Mouse (Mus musculus): ENCODE measurements at regions not wholly inside any gene's neighbourhood (a gene's known extent, or its start where the extent isn't known, plus 50 kb on each side); places are given as distances from the start of the nearest gene placed in this dataset.

GRCm38 (mm10) chr8:89905588-89905987 is 442.6 kb downstream of the Tox3 start:
- Histone ChIP-seq H3K36me3 (no peaks in the 10 kb centered on the region), H3K27me3 (no peaks in the 10 kb centered on the region), H3K9me3 (no peaks in the 10 kb centered on the region), H3K27ac (no peak overlapping the region), H3K4me2 (no peak overlapping the region), H3K4me1 (no peaks in the 10 kb centered on the region), H3K4me3 (no peak overlapping the region), H3K9ac (no peak overlapping the region)
- 66% methylated on average over 3 of the region's 3 CpGs for WGBS
- no peak for ATAC-seq (ENCODE audit: insufficient number of reproducible peaks, insufficient read depth, low FRiP score, low TSS enrichment, low read depth)

DNA sequence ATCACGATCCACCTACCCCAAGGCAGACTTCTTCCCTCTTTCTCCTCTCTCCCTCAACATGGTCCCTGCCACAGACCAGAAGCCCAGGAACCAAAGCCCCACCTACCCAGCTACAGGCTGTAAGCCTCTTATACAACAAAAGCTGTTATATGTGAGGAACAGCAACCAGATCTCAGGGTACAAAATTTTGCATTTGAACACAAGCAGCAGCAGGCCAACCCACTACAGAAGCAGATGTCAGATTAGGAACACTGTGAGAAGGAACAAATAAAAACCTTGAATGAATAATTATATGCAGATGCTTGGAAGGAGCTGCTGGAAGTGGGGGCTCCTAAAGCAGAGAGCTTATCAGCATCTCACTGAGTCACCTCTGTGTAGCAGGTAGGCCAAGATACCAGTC is 444.8 kb downstream of the Tox3 start:
- Histone ChIP-seq H3K36me3 (no peaks in the 10 kb centered on the region), H3K9ac (no peak overlapping the region), H3K27me3 (no peaks in the 10 kb centered on the region), H3K4me3 (no peak overlapping the region), H3K4me1 (no peaks in the 10 kb centered on the region), H3K4me2 (no peak overlapping the region), H3K27ac (no peak overlapping the region), H3K9me3 (no peaks in the 10 kb centered on the region)
- WGBS = 71% methylated on average over 1 of the region's 1 CpGs
- no peak for ATAC-seq (ENCODE audit: insufficient number of reproducible peaks, insufficient read depth, low FRiP score, low TSS enrichment, low read depth)

- Histone ChIP-seq H3K4me3 (no peak overlapping the region), H3K4me1 (no peaks in the 10 kb centered on the region; the same call in 1 of the 2 replicates), H3K9ac (no peak overlapping the region), H3K27ac (no peak overlapping the region), H3K4me2 (no peak overlapping the region), H3K36me3 (no peaks in the 10 kb centered on the region), H3K27me3 (no peaks in the 10 kb centered on the region), H3K9me3 (no peaks in the 10 kb centered on the region)
- ATAC-seq (ENCODE audit: insufficient number of reproducible peaks, insufficient read depth, low FRiP score, low TSS enrichment, low read depth) = no peak
- 69% methylated on average over 5 of the region's 5 CpGs for WGBS
Measured at GRCm38 (mm10) chr8:89872768-89873167, 475.4 kb downstream of the Tox3 start.

DNA sequence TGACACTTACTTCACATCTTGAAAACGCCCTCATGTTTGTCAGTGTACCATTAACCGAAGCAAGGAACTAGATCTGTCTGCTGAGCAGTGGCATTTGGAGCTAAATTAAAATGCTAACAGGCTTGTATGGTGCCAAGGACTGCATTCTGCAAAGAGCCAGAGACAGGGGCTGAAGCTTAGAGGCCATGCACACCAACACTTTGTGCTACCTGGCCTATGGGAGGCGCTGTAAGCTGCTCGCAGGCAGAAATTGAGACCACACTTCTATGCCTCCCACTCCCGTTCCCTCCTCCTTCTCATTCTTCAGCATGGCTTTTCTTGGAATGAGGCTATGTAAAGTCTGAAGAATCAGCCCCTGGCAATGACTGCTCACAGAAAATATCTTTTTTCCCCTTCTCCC is 476.2 kb downstream of the Tox3 start:
- H3K27ac ChIP-seq = no peak overlapping the region
- no peak overlapping the region for H3K9ac ChIP-seq
- no peak overlapping the region for H3K4me3 ChIP-seq
- no peak overlapping the region for H3K4me2 ChIP-seq
- H3K27me3 ChIP-seq = no peaks in the 10 kb centered on the region
- H3K36me3 ChIP-seq = no peaks in the 10 kb centered on the region
- H3K9me3 ChIP-seq = no peaks in the 10 kb centered on the region
- no peak for ATAC-seq (ENCODE audit: insufficient number of reproducible peaks, insufficient read depth, low FRiP score, low TSS enrichment, low read depth)
- no peaks in the 10 kb centered on the region; the same call in 1 of the 2 replicates for H3K4me1 ChIP-seq
- 76% methylated on average over 5 of the region's 5 CpGs for WGBS

DNA sequence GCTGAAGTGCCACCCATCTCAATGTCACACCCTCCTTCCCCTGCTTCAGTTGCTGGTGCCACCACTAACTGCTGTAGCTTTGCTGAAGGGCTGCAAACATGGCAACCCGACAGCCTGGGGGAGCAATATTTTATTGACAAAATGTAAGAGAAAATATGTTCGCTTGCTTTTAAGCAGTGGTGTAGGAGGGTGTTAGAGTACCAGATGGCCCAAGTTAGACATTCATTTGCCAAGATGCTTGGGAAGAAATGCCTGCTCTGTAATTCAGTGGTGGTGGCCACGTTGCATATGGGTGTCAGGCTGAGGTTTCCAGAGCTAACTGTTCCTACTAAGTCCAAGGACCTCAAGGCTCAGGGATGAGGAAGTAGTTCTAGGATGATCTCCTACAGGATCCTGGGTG is 488.3 kb downstream of the Tox3 start:
- WGBS = 90% methylated on average over 3 of the region's 3 CpGs
- no peak for ATAC-seq (ENCODE audit: insufficient number of reproducible peaks, insufficient read depth, low FRiP score, low TSS enrichment, low read depth)
- Histone ChIP-seq H3K4me1 (no peaks in the 10 kb centered on the region), H3K4me2 (no peak overlapping the region), H3K9ac (no peak overlapping the region), H3K4me3 (no peak overlapping the region), H3K27ac (no peak overlapping the region), H3K36me3 (no peaks in the 10 kb centered on the region), H3K27me3 (no peaks in the 10 kb centered on the region), H3K9me3 (no peaks in the 10 kb centered on the region)

DNA sequence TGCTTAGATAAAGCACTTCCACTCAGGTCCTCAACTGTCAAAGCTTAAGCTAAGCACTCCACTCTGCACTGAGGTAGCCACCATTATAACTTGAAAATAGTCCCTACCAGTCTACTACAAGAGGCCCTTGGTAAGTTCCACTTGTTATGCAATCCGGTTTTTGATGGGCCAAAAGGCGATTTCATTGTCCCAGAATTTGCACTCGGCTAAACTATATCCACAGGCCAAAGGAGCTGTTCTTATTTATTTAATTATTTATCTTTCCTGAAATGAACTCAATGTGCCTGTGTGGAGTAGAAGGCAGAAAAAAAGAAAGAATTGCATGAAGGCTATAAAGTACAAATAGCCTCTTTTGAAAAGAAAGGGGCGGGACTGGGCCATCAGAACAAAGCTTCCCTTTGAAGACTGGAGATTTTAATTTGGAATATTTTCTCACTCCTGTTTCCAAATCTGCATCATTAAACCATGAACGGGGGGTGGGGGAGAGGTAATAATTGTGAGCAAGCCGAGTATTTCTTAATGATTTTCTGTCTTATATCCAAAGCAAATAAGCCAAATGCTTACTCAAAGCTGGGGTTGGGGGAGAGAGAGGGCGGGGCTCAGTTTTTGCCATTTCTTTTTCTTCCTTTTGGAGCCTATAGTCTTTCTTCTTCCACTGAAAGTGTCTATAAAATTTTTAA is 489.3 kb downstream of the Tox3 start:
- Histone ChIP-seq H3K4me3 (no peak overlapping the region), H3K4me1 (no peaks in the 10 kb centered on the region), H3K9me3 (no peaks in the 10 kb centered on the region), H3K4me2 (no peak overlapping the region), H3K27ac (no peak overlapping the region), H3K9ac (no peak overlapping the region), H3K27me3 (no peaks in the 10 kb centered on the region), H3K36me3 (no peaks in the 10 kb centered on the region)
- WGBS = 82% methylated on average over 7 of the region's 7 CpGs
- ATAC-seq (ENCODE audit: insufficient number of reproducible peaks, insufficient read depth, low FRiP score, low TSS enrichment, low read depth) = no peak

DNA sequence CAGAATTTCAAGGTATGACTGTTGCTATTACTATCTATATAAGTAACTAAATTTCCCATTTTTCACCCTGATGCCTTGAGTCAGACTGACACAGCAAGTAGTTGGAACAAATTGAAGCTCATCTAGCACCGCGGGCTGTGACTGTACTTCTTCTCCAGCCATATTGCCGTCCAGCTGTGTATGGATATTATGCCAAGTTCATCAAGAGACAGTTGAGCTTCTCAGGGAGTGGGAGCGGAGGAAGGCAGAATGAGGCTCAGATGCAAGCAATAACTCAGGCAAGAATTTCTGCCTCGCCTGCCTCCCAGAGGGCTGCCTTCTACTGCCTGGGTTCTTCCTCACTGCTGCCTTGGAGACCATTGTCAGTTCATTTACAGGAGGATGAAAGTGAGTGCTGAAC is 492.6 kb downstream of the Tox3 start:
- H3K27me3 ChIP-seq = no peaks in the 10 kb centered on the region; the same call in 1 of the 2 replicates
- H3K4me2 ChIP-seq = no peak overlapping the region
- no peaks in the 10 kb centered on the region for H3K9me3 ChIP-seq
- no peaks in the 10 kb centered on the region for H3K36me3 ChIP-seq
- H3K4me3 ChIP-seq = no peak overlapping the region
- H3K27ac ChIP-seq = no peak overlapping the region
- WGBS = 90% methylated on average over 5 of the region's 5 CpGs
- no peaks in the 10 kb centered on the region for H3K4me1 ChIP-seq
- no peak overlapping the region for H3K9ac ChIP-seq
- ATAC-seq (ENCODE audit: insufficient number of reproducible peaks, insufficient read depth, low FRiP score, low TSS enrichment, low read depth) = no peak

- H3K4me1 ChIP-seq = no peaks in the 10 kb centered on the region
- no peaks in the 10 kb centered on the region for H3K9me3 ChIP-seq
- H3K36me3 ChIP-seq = no peaks in the 10 kb centered on the region
- WGBS = 27% methylated on average over 3 of the region's 3 CpGs
- no peak for ATAC-seq (ENCODE audit: insufficient number of reproducible peaks, insufficient read depth, low FRiP score, low TSS enrichment, low read depth)
- H3K27ac ChIP-seq = no peak overlapping the region
- H3K4me3 ChIP-seq = no peak overlapping the region
- H3K9ac ChIP-seq = no peak overlapping the region
- no peak overlapping the region for H3K4me2 ChIP-seq
- H3K27me3 ChIP-seq = no peaks in the 10 kb centered on the region; the same call in 1 of the 2 replicates
Measured at GRCm38 (mm10) chr8:89850209-89850796, 497.8 kb downstream of the Tox3 start.

GRCm38 (mm10) chr8:89849416-89850208 is 498.5 kb downstream of the Tox3 start:
- Histone ChIP-seq H3K9ac (no peak overlapping the region), H3K4me2 (no peak overlapping the region), H3K27ac (no peak overlapping the region), H3K9me3 (no peaks in the 10 kb centered on the region), H3K4me1 (no peaks in the 10 kb centered on the region), H3K4me3 (no peak overlapping the region), H3K27me3 (no peaks in the 10 kb centered on the region; the same call in 1 of the 2 replicates), H3K36me3 (no peaks in the 10 kb centered on the region)
- no peak for ATAC-seq (ENCODE audit: insufficient number of reproducible peaks, insufficient read depth, low FRiP score, low TSS enrichment, low read depth)
- 65% methylated on average over 7 of the region's 7 CpGs for WGBS

DNA sequence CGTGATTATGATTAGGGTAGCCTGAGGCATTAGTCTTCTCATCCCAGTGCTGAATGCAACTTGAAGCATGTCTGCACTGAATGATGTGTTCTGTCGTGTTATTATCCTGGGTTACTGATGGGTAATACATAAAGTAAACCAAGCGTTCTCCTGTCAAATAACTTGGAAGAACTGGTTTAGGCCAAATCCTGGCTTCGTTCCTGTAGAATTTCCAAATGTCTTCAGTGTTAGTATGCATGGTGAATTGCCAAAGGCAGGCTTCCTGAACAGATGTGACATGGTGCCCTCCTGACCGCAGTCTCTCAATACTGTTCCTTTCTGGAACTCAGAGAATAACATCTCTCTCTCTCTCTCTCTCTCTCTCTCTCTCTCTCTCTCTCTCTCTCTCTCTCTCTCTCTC is 509.6 kb downstream of the Tox3 start:
- no peak overlapping the region for H3K4me3 ChIP-seq
- no peaks in the 10 kb centered on the region for H3K9me3 ChIP-seq
- 68% methylated on average over 5 of the region's 5 CpGs for WGBS
- H3K4me2 ChIP-seq = no peak overlapping the region
- H3K27ac ChIP-seq = no peak overlapping the region
- ATAC-seq (ENCODE audit: insufficient number of reproducible peaks, insufficient read depth, low FRiP score, low TSS enrichment, low read depth) = no peak
- H3K27me3 ChIP-seq = no peaks in the 10 kb centered on the region
- no peak overlapping the region for H3K9ac ChIP-seq
- no peaks in the 10 kb centered on the region for H3K36me3 ChIP-seq
- H3K4me1 ChIP-seq = no peaks in the 10 kb centered on the region

GRCm38 (mm10) chr8:89833715-89834114 is 514.4 kb downstream of the Tox3 start:
- no peaks in the 10 kb centered on the region for H3K27me3 ChIP-seq
- H3K4me3 ChIP-seq = no peak overlapping the region
- H3K36me3 ChIP-seq = no peaks in the 10 kb centered on the region
- no peak overlapping the region for H3K9ac ChIP-seq
- ATAC-seq (ENCODE audit: insufficient number of reproducible peaks, insufficient read depth, low FRiP score, low TSS enrichment, low read depth) = no peak
- H3K4me2 ChIP-seq = no peak overlapping the region
- H3K27ac ChIP-seq = no peak overlapping the region
- WGBS = 69% methylated on average over 4 of the region's 4 CpGs
- H3K4me1 ChIP-seq = no peaks in the 10 kb centered on the region
- H3K9me3 ChIP-seq = no peaks in the 10 kb centered on the region

GRCm38 (mm10) chr8:89824586-89824985 is 523.6 kb downstream of the Tox3 start:
- Histone ChIP-seq H3K27me3 (no peaks in the 10 kb centered on the region), H3K9ac (no peak overlapping the region), H3K4me2 (no peak overlapping the region), H3K36me3 (no peaks in the 10 kb centered on the region), H3K27ac (no peak overlapping the region), H3K4me1 (no peaks in the 10 kb centered on the region), H3K9me3 (no peaks in the 10 kb centered on the region), H3K4me3 (no peak overlapping the region)
- 33% methylated on average over 3 of the region's 3 CpGs for WGBS
- no peak for ATAC-seq (ENCODE audit: insufficient number of reproducible peaks, insufficient read depth, low FRiP score, low TSS enrichment, low read depth)
